Mouse (Mus musculus) CH12.LX (cell line): ENCODE data around the gene Kcna6. TPM values are rescaled to one million over a fixed set of nuclear protein-coding genes. Genes with fewer than 3 reads are reported as not detected.

ENCODE experiments used
- DNase-seq: peaks from one replicate; pipeline ENCODE4 v3.0.0-alpha.2; 2013; ENCODE audit errors: extremely low read depth
- H3K27ac ChIP-seq: 2 replicates; pipeline ENCODE4 v1.5.1; 2012; ENCODE audit warnings: low read depth, mild to moderate bottlenecking, control low read depth, moderate library complexity; ENCODE audit not compliant: insufficient read depth
- H3K27me3 ChIP-seq: replicated peaks from 2 replicates; pipeline ENCODE3; 2012; ENCODE audit warnings: inconsistent platforms
- H3K36me3 ChIP-seq, 2 experiments: replicated peaks in 1 of 2; 2 replicates each; pipeline versions ENCODE3 to v1.6.1; 2012; ENCODE audit warnings: inconsistent platforms in 1 of 2, low read length in 1 of 2, mild to moderate bottlenecking in 1 of 2, mixed read lengths in 1 of 2, moderate library complexity in 1 of 2; ENCODE audit not compliant: control insufficient read depth in 1 of 2, insufficient read depth in 1 of 2
- H3K4me1 ChIP-seq, 2 experiments: 2 replicates each; pipeline ENCODE4 v1.6.1; 2012; ENCODE audit warnings: inconsistent platforms in 1 of 2, moderate library complexity in 1 of 2; ENCODE audit not compliant: insufficient read depth in 2 of 2, control insufficient read depth in 1 of 2
- H3K4me2 ChIP-seq: 2 replicates; pipeline ENCODE4 v1.6.1; 2012; ENCODE audit warnings: low read depth, mild to moderate bottlenecking, control low read depth; ENCODE audit not compliant: poor library complexity, insufficient read depth, severe bottlenecking
- H3K4me3 ChIP-seq, 3 experiments: fragments of 150-350 bp in 1 of 3; sonication (generic) in 1 of 3; replicated peaks in 1 of 3; 2 replicates each; pipeline versions ENCODE3 to v1.5.1; 2011 to 2012; ENCODE audit warnings: low read depth in 2 of 3, low read length in 2 of 3, mild to moderate bottlenecking in 2 of 3, moderate library complexity in 2 of 3, control low read depth in 1 of 3, improper control_type of control experiment in 1 of 3, inconsistent platforms in 1 of 3, mixed read lengths in 1 of 3; ENCODE audit not compliant: poor library complexity in 1 of 3
- H3K79me2 ChIP-seq: replicated peaks from 2 replicates; pipeline ENCODE4 v1.6.1; 2012; ENCODE audit warnings: mild to moderate bottlenecking, moderate library complexity; ENCODE audit not compliant: control insufficient read depth, poor library complexity, insufficient read depth, severe bottlenecking; ENCODE audit errors: extremely low read depth
- H3K9ac ChIP-seq: 2 replicates; pipeline ENCODE4 v1.6.1; 2012; ENCODE audit warnings: low read depth, mild to moderate bottlenecking, control low read depth, moderate library complexity; ENCODE audit not compliant: insufficient read depth
- H3K9me3 ChIP-seq: replicated peaks from 2 replicates; pipeline ENCODE3; 2012; ENCODE audit warnings: low read length, inconsistent platforms, mixed read lengths
- CHD1 ChIP-seq: IDR thresholded peaks from 2 replicates; pipeline ENCODE4 v1.6.1; 2012; ENCODE audit warnings: low read depth, low read length, improper control_type of control experiment, inconsistent platforms
- JUND ChIP-seq: conservative IDR thresholded peaks from 2 replicates; pipeline ENCODE4 v1.6.1; 2011; ENCODE audit warnings: low read depth, low read length, improper control_type of control experiment
- MAFK ChIP-seq: IDR thresholded peaks from 2 replicates; pipeline ENCODE4 v1.6.1; 2011; ENCODE audit warnings: low read length, improper control_type of control experiment; ENCODE audit not compliant: insufficient replicate concordance
- MEF2A ChIP-seq: IDR thresholded peaks from 2 replicates; pipeline ENCODE4 v1.6.1; 2014; ENCODE audit warnings: low read depth, mild to moderate bottlenecking, inconsistent platforms, low read length, improper control_type of control experiment, borderline replicate concordance
- MYC ChIP-seq: IDR thresholded peaks from 2 replicates; pipeline ENCODE4 v1.6.1; 2011; ENCODE audit warnings: low read depth, mild to moderate bottlenecking, improper control_type of control experiment, low read length
- NRF1 ChIP-seq: IDR thresholded peaks from 2 replicates; pipeline ENCODE4 v1.6.1; 2014; ENCODE audit warnings: low read depth, mild to moderate bottlenecking, inconsistent platforms, low read length, improper control_type of control experiment, moderate library complexity
- SIN3A ChIP-seq: IDR thresholded peaks from 2 replicates; pipeline ENCODE4 v1.6.1; 2012; ENCODE audit warnings: low read length, improper control_type of control experiment, inconsistent platforms
- ZNF384 ChIP-seq: IDR thresholded peaks from 2 replicates; pipeline ENCODE4 v1.6.1; 2012; ENCODE audit warnings: low read depth, low read length, improper control_type of control experiment, inconsistent platforms
- dilution Hi-C: fragments of 300-500 bp; cut with MboI; formaldehyde crosslinking; loops from 2 replicates; pipeline ENCODE4 v1.14.3; 2020; ENCODE audit warnings: low sequenced_read_pairs; ENCODE audit not compliant: extremely low pct_unique_long_range_greater_than_20kb, extremely low pct_ligation_motif_present
- in situ Hi-C: fragments of 300-500 bp; cut with MboI; formaldehyde crosslinking; loops from 3 replicates; pipeline ENCODE4 v1.14.3; 2019; ENCODE audit warnings: low sequenced_read_pairs, low pct_ligation_motif_present, low pct_unique_long_range_greater_than_20kb, mixed read lengths
- polyA plus RNA-seq: library from polyadenylated mRNA; unstranded; fragments of >175 nt; gene quantifications from 2 replicates; pipeline ENCODE4 v1.2.1, GENCODE M21; 2012; ENCODE audit warnings: low read depth; ENCODE audit not compliant: insufficient read length
- total RNA-seq, 2 experiments: library from RNA; depleted of rRNA; stranded (reverse); fragments of 300-350 nt in 1 of 2; fragments of >200 nt in 1 of 2; gene quantifications; 2 replicates each; pipeline ENCODE4 v1.2.3; 2012 to 2014

Kcna6 gene
- total and polyA plus RNA-seq, 3 experiments: not detected

DNA sequence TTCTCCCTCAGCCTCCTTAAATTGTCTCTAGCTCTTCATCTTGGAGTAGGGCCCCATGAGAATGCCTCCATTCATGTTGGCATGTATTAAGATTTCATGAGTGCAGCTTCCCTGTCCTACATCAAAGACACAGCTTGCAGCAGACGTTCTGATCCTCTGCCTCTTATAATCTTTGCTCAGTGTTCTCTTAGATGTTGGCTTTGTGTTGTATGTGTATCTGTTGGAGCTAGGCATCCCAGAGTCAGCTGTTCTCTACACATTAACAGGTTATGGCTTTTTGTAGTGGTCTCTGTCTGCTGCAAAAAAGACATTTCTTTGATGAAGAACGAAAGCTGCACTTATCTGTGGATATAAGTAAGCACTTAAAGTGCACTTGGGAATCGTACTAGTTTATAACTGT, 75.9 kb downstream of the Kcna6 start:
- Histone ChIP-seq H3K79me2 (no peaks in the 10 kb centered on the region), H3K9ac (no peak overlapping the region), H3K36me3 (no peaks in the 10 kb centered on the region), H3K4me2 (no peak overlapping the region), H3K4me1 (no peaks in the 10 kb centered on the region), H3K27ac (no peak overlapping the region), H3K4me3 (no peak overlapping the region), H3K27me3 (peaks cover 85% of the 10 kb centered on the region), H3K9me3 (no peaks in the 10 kb centered on the region)
- TF ChIP-seq ZNF384: no peak
- no peak for TF ChIP-seq SIN3A
- TF ChIP-seq MAFK: no peak
- TF ChIP-seq MEF2A: no peak
- no peak for TF ChIP-seq CHD1
- no peak for TF ChIP-seq MYC
- TF ChIP-seq JUND: no peak
- TF ChIP-seq NRF1: no peak
- dilution Hi-C loops: no loop called here
- in situ Hi-C loops: no loop called here
- DNase-seq: no peak

Other genes starting within 250 kb of the Kcna6 start
- not detected in 2 replicates for gene Kcna5, start 205.3 kb downstream of the Kcna6 start, total RNA-seq (2012; rRNA removed)
- not detected in 2 replicates for gene Kcna5, start 205.3 kb downstream of the Kcna6 start, total RNA-seq (2014; rRNA removed)
- not detected in 2 replicates for gene Kcna5, start 205.3 kb downstream of the Kcna6 start, polyA plus RNA-seq
- not detected in 2 replicates for gene Kcna1, start 94.3 kb downstream of the Kcna6 start, total RNA-seq (2012; rRNA removed)
- gene Kcna1, start 94.3 kb downstream of the Kcna6 start, total RNA-seq (2014; rRNA removed): not detected in 2 replicates
- not detected in 2 replicates for gene Kcna1, start 94.3 kb downstream of the Kcna6 start, polyA plus RNA-seq
- 141 and 159 TPM in 2 replicates for gene Ndufa9, start 108.5 kb upstream of the Kcna6 start, total RNA-seq (2012; rRNA removed)
- 146 and 159 TPM in 2 replicates for gene Ndufa9, start 108.5 kb upstream of the Kcna6 start, total RNA-seq (2014; rRNA removed)
- gene Ndufa9, start 108.5 kb upstream of the Kcna6 start, polyA plus RNA-seq: 151 and 157 TPM in 2 replicates
- 0.63 and 2.0 TPM in 2 replicates for gene Akap3, start 112.4 kb upstream of the Kcna6 start, total RNA-seq (2012; rRNA removed)
- 1.2 and 1.6 TPM in 2 replicates for gene Akap3, start 112.4 kb upstream of the Kcna6 start, total RNA-seq (2014; rRNA removed)
- 2.0 TPM in 2 replicates for gene Akap3, start 112.4 kb upstream of the Kcna6 start, polyA plus RNA-seq
- 8.8 and 13.1 TPM in 2 replicates for gene Dyrk4, start 181.2 kb upstream of the Kcna6 start, total RNA-seq (2012; rRNA removed)
- gene Dyrk4, start 181.2 kb upstream of the Kcna6 start, total RNA-seq (2014; rRNA removed): 7.3 and 7.8 TPM in 2 replicates
- gene Dyrk4, start 181.2 kb upstream of the Kcna6 start, polyA plus RNA-seq: 30.0 and 30.3 TPM in 2 replicates
- gene Rad51ap1, start 198.9 kb upstream of the Kcna6 start, total RNA-seq (2012; rRNA removed): 30.0 and 39.2 TPM in 2 replicates
- gene Rad51ap1, start 198.9 kb upstream of the Kcna6 start, total RNA-seq (2014; rRNA removed): 84.1 and 87.9 TPM in 2 replicates
- 79.1 and 118 TPM in 2 replicates for gene Rad51ap1, start 198.9 kb upstream of the Kcna6 start, polyA plus RNA-seq
- gene D6Wsu163e, start 199.3 kb upstream of the Kcna6 start, total RNA-seq (2012; rRNA removed): 18.7 and 26.5 TPM in 2 replicates
- 42.0 and 42.7 TPM in 2 replicates for gene D6Wsu163e, start 199.3 kb upstream of the Kcna6 start, total RNA-seq (2014; rRNA removed)
- gene D6Wsu163e, start 199.3 kb upstream of the Kcna6 start, polyA plus RNA-seq: 26.6 and 31.1 TPM in 2 replicates